Mouse (Mus musculus) ES-Bruce4 (cell line): ENCODE data around the gene Sorcs2.

Experiments used
- CTCF ChIP-seq: IDR thresholded peaks from one replicate; pipeline ENCODE4 v1.8.1; 2011; ENCODE audit warnings: low read depth, low read length
- EP300 ChIP-seq: IDR thresholded peaks from 2 replicates; pipeline ENCODE4 v1.6.1; 2011; ENCODE audit warnings: low read depth, low read length; ENCODE audit not compliant: insufficient read depth

- no peak for TF ChIP-seq CTCF
- TF ChIP-seq EP300 = no peak
These were observed 275.0 kb downstream of the Sorcs2 start for GRCm38 (mm10) chr5:36122987-36123386.
